Mouse (Mus musculus) MEL (cell line): ENCODE results near the gene Lmod1. TPM values are rescaled to one million over a fixed set of nuclear protein-coding genes. Genes with fewer than 3 reads are reported as not detected.

Experiments
- DNase-seq: peaks from one replicate; pipeline ENCODE4 v3.0.0; 2011; ENCODE audit warnings: low read depth, low spot score
- H3K27ac ChIP-seq: 2 replicates; pipeline ENCODE4 v1.5.1; 2012; ENCODE audit warnings: low read depth, mild to moderate bottlenecking, control low read depth, low read length, moderate library complexity; ENCODE audit not compliant: control insufficient read depth
- H3K27me3 ChIP-seq, 2 experiments: fragments of 150-350 bp in 1 of 2; sonication (generic) in 1 of 2; 2 replicates each; pipeline ENCODE4 v1.6.1; 2012; ENCODE audit warnings: low read length in 2 of 2, mild to moderate bottlenecking in 2 of 2, improper control_type of control experiment in 1 of 2, moderate library complexity in 1 of 2; ENCODE audit not compliant: insufficient read depth in 2 of 2, control insufficient read depth in 1 of 2
- H3K36me3 ChIP-seq, 2 experiments: 2 replicates each; pipeline ENCODE4 v1.6.1; 2012 to 2014; ENCODE audit warnings: low read length in 2 of 2, improper control_type of control experiment in 1 of 2, inconsistent platforms in 1 of 2, mild to moderate bottlenecking in 1 of 2; ENCODE audit not compliant: insufficient read depth in 2 of 2, control insufficient read depth in 1 of 2
- H3K4me1 ChIP-seq, 2 experiments: fragments of 150-350 bp in 1 of 2; sonication (generic) in 1 of 2; 2 replicates each; pipeline ENCODE4 v1.6.1; 2012; ENCODE audit warnings: low read length in 2 of 2, improper control_type of control experiment in 1 of 2, mild to moderate bottlenecking in 1 of 2; ENCODE audit not compliant: insufficient read depth in 2 of 2, control insufficient read depth in 1 of 2
- H3K4me3 ChIP-seq, 2 experiments: fragments of 150-350 bp in 1 of 2; sonication (generic) in 1 of 2; 2 replicates each; pipeline ENCODE4 v1.5.1; 2012; ENCODE audit warnings: low read depth in 2 of 2, low read length in 2 of 2, mild to moderate bottlenecking in 2 of 2, moderate library complexity in 2 of 2, control low read depth in 1 of 2, improper control_type of control experiment in 1 of 2; ENCODE audit not compliant: control insufficient read depth in 1 of 2, insufficient read depth in 1 of 2
- H3K79me2 ChIP-seq: 2 replicates; pipeline ENCODE4 v1.6.1; 2012; ENCODE audit warnings: mild to moderate bottlenecking, low read length, moderate library complexity; ENCODE audit not compliant: control insufficient read depth, poor library complexity, insufficient read depth
- H3K9ac ChIP-seq: 2 replicates; pipeline ENCODE4 v1.6.1; 2012; ENCODE audit warnings: low read depth, mild to moderate bottlenecking, control low read depth, low read length, moderate library complexity; ENCODE audit not compliant: control insufficient read depth, poor library complexity, severe bottlenecking
- H3K9me3 ChIP-seq: fragments of 150-350 bp; sonication (generic); replicated peaks from 2 replicates; pipeline ENCODE4 v1.6.1; 2012; ENCODE audit warnings: mild to moderate bottlenecking, low read length, improper control_type of control experiment, moderate library complexity; ENCODE audit not compliant: insufficient read depth
- CTCF ChIP-seq, 3 experiments: IDR thresholded peaks in 2 of 3; conservative IDR thresholded peaks in 1 of 3; 2 replicates each; pipeline ENCODE4 v1.5.1; 2011 to 2012; ENCODE audit warnings: low read length in 3 of 3, low read depth in 2 of 3, mild to moderate bottlenecking in 2 of 3, improper control_type of control experiment in 1 of 3, inconsistent platforms in 1 of 3, mixed read lengths in 1 of 3, moderate library complexity in 1 of 3; ENCODE audit not compliant: control insufficient read depth in 1 of 3, insufficient read depth in 1 of 3, poor library complexity in 1 of 3, severe bottlenecking in 1 of 3
- ELF1 ChIP-seq: IDR thresholded peaks from 2 replicates; pipeline ENCODE4 v1.6.1; 2014; ENCODE audit warnings: low read depth, mild to moderate bottlenecking, inconsistent platforms, low read length, improper control_type of control experiment, moderate library complexity
- ETS1 ChIP-seq: IDR thresholded peaks from 2 replicates; pipeline ENCODE4 v1.6.1; 2012; ENCODE audit warnings: low read depth, mild to moderate bottlenecking, inconsistent platforms, low read length, improper control_type of control experiment, moderate library complexity
- GATA1 ChIP-seq: IDR thresholded peaks from 2 replicates; pipeline ENCODE4 v1.6.1; 2011; ENCODE audit warnings: low read depth, low read length, improper control_type of control experiment
- JUND ChIP-seq: IDR thresholded peaks from 2 replicates; pipeline ENCODE4 v1.6.1; 2011; ENCODE audit warnings: low read depth, mild to moderate bottlenecking, improper control_type of control experiment, low read length
- MAX ChIP-seq: IDR thresholded peaks from 2 replicates; pipeline ENCODE4 v1.6.1; 2011; ENCODE audit warnings: low read length, improper control_type of control experiment
- MAZ ChIP-seq: IDR thresholded peaks from 2 replicates; pipeline ENCODE4 v1.6.1; 2012; ENCODE audit warnings: low read depth, mild to moderate bottlenecking, inconsistent platforms, low read length, improper control_type of control experiment
- MXI1 ChIP-seq: IDR thresholded peaks from 2 replicates; pipeline ENCODE4 v1.6.1; 2011; ENCODE audit warnings: mild to moderate bottlenecking, low read depth, low read length, improper control_type of control experiment
- RAD21 ChIP-seq: IDR thresholded peaks from 2 replicates; pipeline ENCODE4 v1.6.1; 2011; ENCODE audit warnings: mild to moderate bottlenecking, low read depth, low read length, improper control_type of control experiment
- SMC3 ChIP-seq: IDR thresholded peaks from 2 replicates; pipeline ENCODE4 v1.6.1; 2011; ENCODE audit warnings: low read depth, low read length, improper control_type of control experiment
- TBP ChIP-seq: IDR thresholded peaks from 2 replicates; pipeline ENCODE4 v1.8.0; 2011; ENCODE audit warnings: low read depth, low read length, improper control_type of control experiment
- UBTF ChIP-seq: IDR thresholded peaks from 2 replicates; pipeline ENCODE4 v1.6.1; 2012; ENCODE audit warnings: low read depth, mild to moderate bottlenecking, inconsistent platforms, low read length, improper control_type of control experiment, moderate library complexity, borderline replicate concordance; ENCODE audit not compliant: insufficient read depth
- USF1 ChIP-seq: IDR thresholded peaks from 2 replicates; pipeline ENCODE4 v1.6.1; 2014; ENCODE audit warnings: low read depth, mild to moderate bottlenecking, inconsistent platforms, low read length, improper control_type of control experiment, moderate library complexity
- ZC3H11A ChIP-seq: IDR thresholded peaks from 2 replicates; pipeline ENCODE4 v1.6.1; 2012; ENCODE audit warnings: low read depth, mild to moderate bottlenecking, inconsistent platforms, low read length, improper control_type of control experiment
- ZNF384 ChIP-seq: IDR thresholded peaks from 2 replicates; pipeline ENCODE4 v1.6.1; 2012; ENCODE audit warnings: low read depth, mild to moderate bottlenecking, inconsistent platforms, low read length, improper control_type of control experiment
- polyA plus RNA-seq, 2 experiments: library from polyadenylated mRNA; stranded (reverse) in 1 of 2; unstranded in 1 of 2; fragments of >175 nt in 1 of 2; fragments of >200 nt in 1 of 2; gene quantifications; 2 replicates each; pipeline versions ENCODE4 v1.2.1 to v1.2.4; 2012; ENCODE audit warnings: low replicate concordance in 2 of 2, low read depth in 1 of 2; ENCODE audit not compliant: insufficient read length in 2 of 2, insufficient read depth in 1 of 2, missing spikeins in 1 of 2
- total RNA-seq: library from RNA; depleted of rRNA; stranded (reverse); fragments of 300-350 nt; gene quantifications from 2 replicates; pipeline ENCODE4 v1.2.3, GENCODE M21; 2012

Lmod1 gene
- total and polyA plus RNA-seq, 3 experiments, result not detected

DNA sequence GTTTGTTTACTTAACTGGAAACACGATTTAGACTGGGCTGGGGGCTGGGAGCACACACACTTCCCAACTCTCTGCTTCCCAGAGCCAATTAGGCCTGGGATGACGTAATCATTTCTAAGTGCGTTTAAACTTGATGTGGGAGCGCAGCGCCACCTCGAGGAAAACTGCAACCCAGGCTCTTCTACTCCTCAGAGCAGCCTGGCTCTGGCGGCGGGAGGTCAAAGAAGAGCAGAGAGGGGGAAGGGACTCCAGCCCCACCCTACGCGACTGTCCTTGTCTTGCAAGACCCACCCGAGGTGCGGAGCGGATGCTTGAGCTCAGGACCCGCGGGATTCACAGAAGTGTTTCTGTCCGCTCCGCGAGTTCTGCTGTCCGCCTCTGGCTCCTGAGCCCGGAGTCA lies 43.6 kb downstream of the Lmod1 start:
- Histone ChIP-seq H3K27me3 (no peaks in the 10 kb centered on the region), H3K9ac (peak overlapping the region; percentile 53), H3K79me2 (no peaks in the 10 kb centered on the region), H3K27ac (no peak overlapping the region), H3K9me3 (no peaks in the 10 kb centered on the region), H3K4me3 (peak overlapping the region; percentile 47 to 60), H3K4me1 (peaks cover 6 to 12% of the 10 kb centered on the region in 2 experiments), H3K36me3 (no peaks in the 10 kb centered on the region)
- TF ChIP-seq ZC3H11A (peak; percentile 39; the same call in 1 of the 2 replicates), TBP (no peak), JUND (peak; percentile 80; the same call in 1 of the 2 replicates), MXI1 (no peak), MAX (no peak), MAZ (0 out of 2 replicates have a peak, but pooled peaks have one; percentile 26), SMC3 (peak; percentile 68), ETS1 (peak; percentile 57; the same call in 1 of the 2 replicates), RAD21 (peak; percentile 84), CTCF (IDR thresholded peaks at IDR 0.05 in 2 of 3, conservative IDR thresholded peaks at IDR 0.05 in 1 of 3; ENCODE audit: control insufficient read depth in 1 of 3, insufficient read depth in 1 of 3, low read depth in 2 of 3, low read length in 3 of 3, poor library complexity in 1 of 3, severe bottlenecking in 1 of 3) (peak; percentile 70 to 89 (median 88))
- DNase-seq, result peak; percentile 88

DNA sequence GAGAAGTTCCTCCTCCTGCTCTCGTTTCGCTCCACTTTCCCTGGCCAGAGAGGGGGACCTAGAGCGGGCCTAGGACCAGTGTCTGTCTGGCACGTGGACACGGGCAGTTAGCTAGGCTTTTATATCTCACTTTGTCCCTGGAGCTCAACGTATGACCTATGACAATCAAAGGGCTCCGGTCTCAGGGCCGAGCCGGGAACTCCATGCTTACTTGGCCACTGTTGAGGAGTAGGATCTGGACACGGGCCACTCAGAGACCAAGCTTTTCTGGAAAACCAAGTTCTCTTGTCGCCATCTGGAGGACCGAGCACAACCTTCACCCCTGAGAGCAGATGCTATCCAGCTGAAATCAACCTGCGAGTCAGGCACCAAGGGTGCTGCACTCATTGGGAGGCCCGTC lies 44.4 kb downstream of the Lmod1 start:
- TF ChIP-seq ELF1 (no peak), USF1 (0 out of 2 replicates have a peak, but pooled peaks have one; percentile 9), CTCF (IDR thresholded peaks at IDR 0.05 in 2 of 3, conservative IDR thresholded peaks at IDR 0.05 in 1 of 3; ENCODE audit: control insufficient read depth in 1 of 3, insufficient read depth in 1 of 3, low read depth in 2 of 3, low read length in 3 of 3, poor library complexity in 1 of 3, severe bottlenecking in 1 of 3) (peak; percentile 13 to 41 (median 26); a peak in 3 of 6 replicates), ZNF384 (no peak), SMC3 (peak; percentile 17; the same call in 1 of the 2 replicates), RAD21 (peak; percentile 26)
- Histone ChIP-seq H3K27me3 (no peaks in the 10 kb centered on the region), H3K9me3 (no peaks in the 10 kb centered on the region), H3K4me3 (peak overlapping the region; percentile 47 to 60), H3K27ac (no peak overlapping the region), H3K36me3 (no peaks in the 10 kb centered on the region), H3K4me1 (peaks cover 6 to 12% of the 10 kb centered on the region in 2 experiments), H3K9ac (peak overlapping the region; percentile 55), H3K79me2 (no peaks in the 10 kb centered on the region)
- peak; percentile 58 for DNase-seq

DNA sequence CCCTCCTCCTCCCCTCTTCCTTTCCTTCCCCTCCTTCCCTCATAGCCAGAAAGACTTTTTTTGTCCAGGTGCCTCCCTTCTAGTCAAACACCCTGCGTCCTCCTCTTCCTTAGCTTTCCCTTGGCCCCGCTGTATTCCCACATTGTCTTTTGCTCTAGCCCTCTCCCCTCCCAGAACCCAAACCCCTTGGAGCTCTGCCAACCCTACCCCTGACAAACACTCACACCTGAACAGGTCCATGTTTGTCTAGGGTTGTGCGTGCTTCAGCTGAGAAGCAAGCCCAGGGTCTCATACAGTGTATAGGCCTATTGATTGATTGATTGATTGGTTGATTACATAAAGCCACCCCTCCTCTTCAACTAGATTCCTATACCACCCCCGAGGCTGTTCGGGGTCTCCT lies 44.8 kb downstream of the Lmod1 start:
- H3K27ac ChIP-seq, result no peak overlapping the region
- no peaks in the 10 kb centered on the region for H3K27me3 ChIP-seq
- H3K9ac ChIP-seq, result no peak overlapping the region; the same call in 1 of the 2 replicates
- no peak for DNase-seq
- peaks cover 6 to 12% of the 10 kb centered on the region in 2 experiments for H3K4me1 ChIP-seq
- no peaks in the 10 kb centered on the region for H3K79me2 ChIP-seq
- no peaks in the 10 kb centered on the region for H3K36me3 ChIP-seq
- TF ChIP-seq GATA1 (no peak), RAD21 (no peak), UBTF (no peak)
- H3K4me3 ChIP-seq, result no peak overlapping the region
- no peaks in the 10 kb centered on the region for H3K9me3 ChIP-seq
